In the genomic region with DNA sequence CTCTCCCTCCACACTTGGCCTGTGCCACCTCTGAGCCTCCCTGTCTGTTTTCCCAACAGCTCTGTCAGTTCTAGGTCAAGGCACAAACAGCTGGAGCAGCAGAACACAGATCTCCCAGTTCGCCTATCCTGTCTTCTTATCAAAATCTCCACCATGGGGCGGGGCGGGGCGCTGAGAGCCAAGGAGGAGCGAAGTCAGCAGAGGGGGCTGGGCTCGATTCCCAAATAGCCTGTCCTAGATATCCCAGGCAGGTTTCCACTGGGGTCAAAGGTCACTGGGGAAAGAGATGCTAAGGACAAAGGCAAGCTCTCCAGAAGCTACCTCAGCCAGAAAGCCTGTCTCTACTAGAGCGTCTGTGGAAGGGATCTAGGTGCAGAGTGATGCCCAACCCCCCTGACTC, we compare ENCODE assay signal across 28 mouse cellular contexts.
DNase-seq lines count a peak whose midpoint lies in the region; ATAC-seq and TF ChIP-seq lines count a peak whose summit lies in the region.
"Had no signal": no experiment of that assay in that cellular context is flagged by ENCODE, and none has a peak within 500 bp of the region (broad histone marks: within the 10 kb centered on the region; RNA-seq: fewer than 3 reads in every experiment).

No protein-coding gene starts in this region.

- H3K27ac ChIP-seq in midbrain, embryonic 10.5 days (replicated peaks), result 0 out of 2 replicates have a peak overlapping the region, but pooled peaks have one; percentile 14
- no peak overlapping the region for H3K27ac ChIP-seq in midbrain, postnatal 0 days (ENCODE audit: low read depth, low read length)
- 0 out of 2 replicates have a peak overlapping the region, but pooled peaks have one; percentile 52 for H3K27ac ChIP-seq in intestine, embryonic 14.5 days (ENCODE audit: low read depth)
- peak overlapping the region; percentile 98 for H3K27ac ChIP-seq in small intestine, adult 2 months (ENCODE audit: insufficient read depth, low read depth, low read length)
- H3K27ac ChIP-seq: heart, embryonic 10.5 days; heart, embryonic 15.5 days; hindbrain, embryonic 12.5 days; layer of hippocampus, adult 2 months; limb, embryonic 13.5 days; liver, embryonic 13.5 days had no signal

- H3K4me1 ChIP-seq in midbrain, embryonic 10.5 days, result peaks cover 25% of the 10 kb centered on the region
- no peaks in the 10 kb centered on the region; the same call in 1 of the 2 replicates for H3K4me1 ChIP-seq in midbrain, postnatal 0 days (ENCODE audit: insufficient read depth, low read length)
- peaks cover 2% of the 10 kb centered on the region; the same call in 1 of the 2 replicates for H3K4me1 ChIP-seq in intestine, embryonic 14.5 days (replicated peaks; ENCODE audit: control insufficient read depth, insufficient read depth, low read length)
- H3K4me1 ChIP-seq in small intestine, adult 2 months (ENCODE audit: control insufficient read depth, insufficient read depth, insufficient read length, low read length), result peaks cover 34% of the 10 kb centered on the region
- H3K4me1 ChIP-seq: megakaryocyte, embryonic 14.5 days had no signal

- no peak for TF ChIP-seq CTCF in midbrain, postnatal 0 days (IDR thresholded peaks at IDR 0.05)
- TF ChIP-seq CTCF in small intestine, adult 2 months (IDR thresholded peaks at IDR 0.05; ENCODE audit: extremely low read depth, insufficient read length, insufficient replicate concordance, low read depth, low read length), result no peak

- H3K9ac ChIP-seq in midbrain, postnatal 0 days (replicated peaks; ENCODE audit: low read length, poor library complexity, severe bottlenecking), result no peak overlapping the region
- no peak overlapping the region for H3K9ac ChIP-seq in intestine, embryonic 14.5 days (ENCODE audit: low read length)
- H3K9ac ChIP-seq: heart, embryonic 15.5 days; hindbrain, embryonic 12.5 days; limb, embryonic 13.5 days; liver, embryonic 13.5 days had no signal

- no peak overlapping the region for H3K4me3 ChIP-seq in midbrain, embryonic 10.5 days
- H3K4me3 ChIP-seq in midbrain, postnatal 0 days (ENCODE audit: low read depth, low read length), result no peak overlapping the region
- H3K4me3 ChIP-seq in intestine, embryonic 14.5 days (ENCODE audit: low read depth, low read length), result no peak overlapping the region
- no peak overlapping the region for H3K4me3 ChIP-seq in small intestine, adult 2 months (ENCODE audit: low read depth, low read length)
- H3K4me3 ChIP-seq: heart, embryonic 10.5 days; heart, embryonic 15.5 days; hindbrain, embryonic 12.5 days; layer of hippocampus, adult 2 months; limb, embryonic 13.5 days; liver, embryonic 13.5 days; megakaryocyte, embryonic 14.5 days; midbrain, embryonic 13.5 days had no signal

- no peak for ATAC-seq in midbrain, postnatal 0 days (ENCODE audit: low FRiP score)
- ATAC-seq in intestine, embryonic 14.5 days (replicated peaks; ENCODE audit: low FRiP score, low TSS enrichment, low read depth), result peak; percentile 40; the same call in 1 of the 2 replicates
- ATAC-seq: forebrain, embryonic 14.5 days; lung, postnatal 0 days; midbrain, embryonic 13.5 days had no signal

- no peaks in the 10 kb centered on the region for H3K36me3 ChIP-seq in midbrain, embryonic 10.5 days
- no peaks in the 10 kb centered on the region; the same call in 1 of the 2 replicates for H3K36me3 ChIP-seq in midbrain, postnatal 0 days (ENCODE audit: insufficient read depth, low read length)
- H3K36me3 ChIP-seq in intestine, embryonic 14.5 days (ENCODE audit: control insufficient read depth, insufficient read depth, low read length), result no peaks in the 10 kb centered on the region
- no peaks in the 10 kb centered on the region for H3K36me3 ChIP-seq in small intestine, adult 2 months (ENCODE audit: control insufficient read depth, insufficient read depth, low read length)
- H3K36me3 ChIP-seq: heart, embryonic 10.5 days; heart, embryonic 15.5 days; hindbrain, embryonic 12.5 days; limb, embryonic 13.5 days; liver, embryonic 13.5 days; midbrain, embryonic 13.5 days had no signal

- DNase-seq in midbrain, embryonic 10.5 days (ENCODE audit: low spot score), result no peak
- no peak for DNase-seq in midbrain, postnatal 0 days (ENCODE audit: low spot score)
- peak; percentile 38 for DNase-seq in ZHBTc4 (ENCODE audit: low read depth, low spot score)
- no peak for DNase-seq in intestine, embryonic 14.5 days (ENCODE audit: low spot score)
- DNase-seq in layer of hippocampus, postnatal 10 days (ENCODE audit: low spot score in 2 of 2), result no peak
- DNase-seq: adrenal gland, postnatal 14 days; cerebellum, adult 11-12 months; gastrocnemius, postnatal 25 days; heart, adult 11 months; kidney, adult 2 months; kidney, postnatal 36 days; liver, embryonic 13.5 days; lung, adult 18-20 months; lung, postnatal 4 days; right cerebral cortex, postnatal 25 days; spleen, adult 18-20 months; thymus, adult 2 months; thymus, postnatal 4 days had no signal

- H3K9me3 ChIP-seq in midbrain, embryonic 10.5 days (replicated peaks), result no peaks in the 10 kb centered on the region
- H3K9me3 ChIP-seq in midbrain, postnatal 0 days (ENCODE audit: low read length), result no peaks in the 10 kb centered on the region
- H3K9me3 ChIP-seq in intestine, embryonic 14.5 days (ENCODE audit: control insufficient read depth, low read length), result no peaks in the 10 kb centered on the region
- H3K9me3 ChIP-seq: heart, embryonic 10.5 days; heart, embryonic 15.5 days; hindbrain, embryonic 12.5 days; limb, embryonic 13.5 days; liver, embryonic 13.5 days; megakaryocyte, embryonic 14.5 days; midbrain, embryonic 13.5 days had no signal

- WGBS in midbrain, embryonic 10.5 days, result 58% methylated on average over 7 of the region's 7 CpGs
- 63% methylated on average over 7 of the region's 7 CpGs for WGBS in midbrain, postnatal 0 days
- WGBS in intestine, embryonic 14.5 days, result 61% methylated on average over 7 of the region's 7 CpGs
- 23% methylated on average over 7 of the region's 7 CpGs for WGBS in small intestine, adult 2 months

- no peak for TF ChIP-seq POLR2A in small intestine, adult 2 months (IDR thresholded peaks at IDR 0.05; ENCODE audit: low read depth, low read length)

- no peaks in the 10 kb centered on the region for H3K27me3 ChIP-seq in midbrain, embryonic 10.5 days (ENCODE audit: low read depth, poor library complexity, severe bottlenecking)
- H3K27me3 ChIP-seq in midbrain, postnatal 0 days (ENCODE audit: insufficient read depth, low read length), result no peaks in the 10 kb centered on the region
- H3K27me3 ChIP-seq in intestine, embryonic 14.5 days (replicated peaks; ENCODE audit: control insufficient read depth, insufficient read depth, low read length), result no peaks in the 10 kb centered on the region
- H3K27me3 ChIP-seq in small intestine, adult 2 months (ENCODE audit: control insufficient read depth, insufficient read depth, low read length), result no peaks in the 10 kb centered on the region
- H3K27me3 ChIP-seq: limb, embryonic 13.5 days; liver, embryonic 13.5 days; midbrain, embryonic 13.5 days had no signal

- no peak overlapping the region for H3K4me2 ChIP-seq in midbrain, postnatal 0 days (ENCODE audit: low read depth, low read length, poor library complexity, severe bottlenecking)
- H3K4me2 ChIP-seq in intestine, embryonic 14.5 days (ENCODE audit: low read length), result no peak overlapping the region
- H3K4me2 ChIP-seq: heart, embryonic 15.5 days; hindbrain, embryonic 12.5 days; limb, embryonic 13.5 days; liver, embryonic 13.5 days; midbrain, embryonic 13.5 days had no signal
